Mouse (Mus musculus) CD4-positive helper T cell, adult 2 months (primary cell): Measurements from ENCODE around the gene Vmn1r200.
"Not testable (repeated sequence)": the region's sequence is repeated elsewhere in the genome, so short reads cannot be mapped to it uniquely, and the experiment has no call there.

Experiments
- DNase-seq: peaks from one replicate; pipeline ENCODE4 v3.0.0-alpha.2; 2012; ENCODE audit warnings: low read depth, missing footprints, low spot score

Gene Vmn1r200

DNA sequence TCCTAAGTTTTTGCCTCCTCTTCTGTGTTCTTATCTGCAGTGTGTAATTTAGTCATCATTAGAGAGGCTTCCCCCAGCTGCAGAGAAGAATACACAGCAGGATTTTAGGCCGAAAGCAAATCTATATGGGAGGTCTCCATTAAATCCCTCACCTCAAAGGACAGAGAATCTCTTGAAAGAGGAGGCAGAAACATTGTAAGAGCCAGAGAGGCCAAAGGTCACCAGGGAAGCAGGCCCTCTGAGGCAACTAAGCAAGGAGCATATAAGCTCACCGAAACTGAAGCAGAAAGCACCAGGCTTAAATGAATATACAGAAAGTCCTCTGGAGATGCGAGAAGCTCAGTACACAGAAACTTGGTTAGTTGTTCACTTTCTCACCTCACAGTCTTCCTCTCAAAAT is at the start of gene Vmn1r200:
Vmn1r200 (plus strand) TSS at position 301 of the 400 bp plus-strand sequence.
- DNase-seq: no peak

DNA sequence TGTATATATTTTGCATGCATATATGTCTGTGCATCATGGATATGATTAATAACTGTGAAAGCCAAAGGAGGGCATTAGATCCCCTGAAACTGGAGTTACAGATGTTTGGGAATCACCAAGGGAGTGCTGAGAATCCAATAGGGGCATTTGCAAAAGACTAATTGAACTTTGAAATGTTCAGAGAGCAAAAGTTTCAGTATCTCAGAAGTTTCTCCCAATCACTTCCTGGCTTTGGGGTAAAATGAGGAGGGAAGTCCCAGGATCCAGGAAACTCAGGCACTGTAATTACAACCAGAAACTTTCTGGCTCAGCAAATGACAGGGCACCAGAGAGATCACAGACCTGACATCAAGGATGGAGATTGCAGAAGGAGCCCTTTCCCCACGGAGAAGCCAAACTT is 40.1 kb upstream of the Vmn1r200 start, which contains the start of gene Vmn1r198:
Vmn1r198 (plus strand) TSS at position 301 of the 400 bp plus-strand sequence.
- DNase-seq: no peak

DNA sequence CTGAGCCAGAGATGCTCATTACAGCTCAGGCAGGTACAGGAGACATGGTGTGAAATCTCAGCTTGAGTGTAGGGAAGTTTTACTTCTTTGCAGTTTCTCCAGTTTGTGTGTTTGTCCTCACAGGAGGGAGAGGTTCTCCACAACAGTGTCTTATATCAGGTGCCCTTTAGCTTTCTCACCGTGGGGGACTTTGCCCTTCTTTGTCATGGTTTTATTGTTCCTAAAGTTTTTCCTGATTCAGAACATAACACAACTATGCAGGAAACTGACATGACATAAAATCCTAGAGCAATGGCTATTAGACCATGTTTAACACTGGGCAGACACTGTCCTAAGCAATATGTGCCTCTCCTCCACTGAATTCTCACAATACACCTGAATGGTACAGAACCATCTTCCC is 39.4 kb upstream of the Vmn1r200 start:
- DNase-seq: no peak

DNA sequence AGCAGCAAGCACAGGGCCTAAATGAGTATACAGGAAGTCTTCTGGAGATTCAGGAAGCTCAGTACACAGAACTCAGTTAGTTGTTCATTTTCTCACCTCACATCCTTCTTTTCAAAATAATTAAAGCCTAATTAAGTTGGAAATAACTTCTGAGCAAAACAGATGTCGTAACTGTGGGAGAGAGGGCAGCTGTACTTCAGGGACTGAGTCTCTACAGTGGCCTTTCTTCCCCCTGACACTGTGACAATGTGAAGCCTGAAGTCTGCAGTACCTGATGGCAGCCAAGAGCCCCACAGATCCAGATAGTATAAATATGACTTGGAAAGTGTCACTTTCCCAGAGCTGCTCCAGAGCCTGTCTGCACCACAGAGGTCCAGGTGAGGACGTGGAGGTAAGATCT is 10.7 kb upstream of the Vmn1r200 start, which contains the start of gene Vmn1r199:
Vmn1r199 (plus strand) TSS at position 301 of the 400 bp plus-strand sequence.
- DNase-seq: no peak

DNA sequence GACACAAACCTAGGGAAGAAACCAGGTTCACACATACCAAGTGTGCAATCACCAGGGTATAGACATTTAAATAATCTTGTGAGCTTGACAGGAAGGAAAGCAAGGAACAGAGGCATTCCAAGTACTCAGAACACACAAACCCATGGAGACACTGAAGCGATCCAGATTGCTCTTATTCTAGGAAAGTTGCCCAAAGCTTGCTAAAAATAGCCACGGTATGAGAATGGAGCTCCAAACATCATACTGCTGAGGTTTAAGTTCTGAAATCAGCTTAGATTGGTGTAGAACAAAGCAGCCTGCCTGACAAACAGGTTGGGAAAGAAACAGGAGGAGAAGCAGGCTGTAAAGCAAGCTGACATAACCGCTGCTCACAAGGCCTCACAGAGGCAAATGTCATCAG is 9.0 kb upstream of the Vmn1r200 start:
- DNase-seq: not testable (repeated sequence)

DNA sequence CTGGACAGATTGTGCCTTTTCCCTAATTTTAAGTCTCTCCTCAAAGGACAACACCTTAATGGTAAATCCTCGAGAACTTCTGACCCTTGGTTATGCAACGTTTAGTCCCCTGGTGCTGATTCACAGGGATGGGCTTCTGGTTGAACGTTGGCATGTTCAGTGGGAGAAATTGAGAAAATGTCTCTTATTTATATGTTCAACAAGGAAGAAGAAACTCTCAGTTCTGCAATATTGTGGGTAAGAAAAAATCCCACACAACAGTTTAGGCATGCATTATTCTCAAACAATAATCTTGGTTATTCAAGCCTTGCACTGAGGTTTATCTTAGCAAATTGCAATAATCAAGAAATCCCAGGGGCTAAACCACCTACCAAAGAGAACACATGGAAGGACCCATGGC is 6.8 kb upstream of the Vmn1r200 start:
- DNase-seq: no peak

DNA sequence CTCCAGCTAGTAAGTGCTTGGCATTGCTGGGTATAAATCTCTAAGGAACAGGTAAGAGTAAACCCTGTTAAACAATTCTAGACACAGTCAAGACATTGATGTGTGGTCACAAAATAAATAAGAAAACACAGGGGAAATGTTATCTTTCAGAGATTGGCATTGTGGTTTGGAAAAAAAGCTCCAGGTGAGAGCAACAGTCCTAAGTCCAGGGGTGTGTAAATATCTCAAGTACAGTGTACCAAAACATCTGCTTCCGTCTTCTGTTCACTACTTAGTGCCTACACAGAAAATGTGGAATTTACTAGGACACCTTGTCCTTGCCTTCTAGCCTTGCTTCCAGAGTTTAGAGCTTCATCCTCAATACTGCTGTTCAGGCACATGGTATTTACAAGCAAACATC is 3.1 kb upstream of the Vmn1r200 start:
- no peak for DNase-seq

DNA sequence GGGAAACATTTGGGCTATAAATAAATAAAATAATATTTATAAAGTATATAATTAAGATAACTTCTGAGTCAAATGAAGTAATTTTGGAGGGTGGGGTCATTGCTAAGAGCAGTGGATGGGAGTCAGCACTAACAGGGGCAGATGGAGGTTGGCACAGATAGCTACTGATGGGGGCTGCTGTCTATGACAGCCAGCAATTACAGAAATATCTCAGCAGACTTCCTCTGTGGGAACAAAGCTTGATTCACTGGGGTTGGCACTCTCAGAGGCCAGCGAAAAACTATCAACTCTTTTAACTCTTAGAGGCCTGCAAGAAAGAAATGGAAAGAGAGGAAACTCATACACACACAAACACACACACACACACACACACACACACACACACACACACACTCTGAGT is 12.8 kb downstream of the Vmn1r200 start:
- no peak for DNase-seq
